Mouse (Mus musculus): ENCODE data around the gene Colgalt1. TPM values are rescaled to one million over a fixed set of nuclear protein-coding genes. Genes with fewer than 3 reads are reported as not detected.

The Colgalt1 gene
- 10 to 100 TPM; 43.3 to 52.2 TPM for total RNA-seq (2023)

GRCm38 (mm10) chr8:71610822-71611651, at the start of gene Colgalt1:
Colgalt1 (plus strand) TSS chr8:71610998.

GRCm38 (mm10) chr8:71566501-71566900, 44.3 kb upstream of the Colgalt1 start, which contains the start of gene Nxnl1:
Nxnl1 (minus strand) TSS chr8:71566601.

GRCm38 (mm10) chr8:71568387-71568937, 42.3 kb upstream of the Colgalt1 start, which contains the start of gene Slc27a1:
Slc27a1 (plus strand) TSS chr8:71568882.

GRCm38 (mm10) chr8:71591471-71592373, 19.1 kb upstream of the Colgalt1 start, which contains the start of gene Pgls:
Pgls (plus strand) TSS chr8:71592176.

GRCm38 (mm10) chr8:71597451-71597850, 13.3 kb upstream of the Colgalt1 start, which contains the start of gene Fam129c:
Fam129c (plus strand) TSS chr8:71597648.

GRCm38 (mm10) chr8:71671549-71671965, 60.8 kb downstream of the Colgalt1 start, which contains the start of gene Unc13a:
Unc13a (minus strand) TSS chr8:71671757.

Other genes with a start within 250 kb of the Colgalt1 start
- gene Use1, start 244.2 kb upstream of the Colgalt1 start, total RNA-seq (2023), result 100 to 1,000 TPM; 150 to 156 TPM
- 10 to 100 TPM; 17.1 to 18.6 TPM for gene Ocel1, start 239.7 kb upstream of the Colgalt1 start, total RNA-seq (2023)
- gene Nr2f6, start 229.0 kb upstream of the Colgalt1 start, total RNA-seq (2023), result 1 to 10 TPM; 7.7 to 8.6 TPM
- under 1 TPM; 0.18 to 0.49 TPM for gene Ushbp1, start 215.2 kb upstream of the Colgalt1 start, total RNA-seq (2023)
- gene Babam1, start 214.1 kb upstream of the Colgalt1 start, total RNA-seq (2023), result 10 to 100 TPM; 65.8 to 76.1 TPM
- 10 to 100 TPM; 15.9 to 17.0 TPM for gene Ankle1, start 205.0 kb upstream of the Colgalt1 start, total RNA-seq (2023)
- gene Abhd8, start 147.3 kb upstream of the Colgalt1 start, total RNA-seq (2023), result 1 to 10 TPM; 4.3 to 6.3 TPM
- gene Mrpl34, start 146.0 kb upstream of the Colgalt1 start, total RNA-seq (2023), result 10 to 100 TPM; 28.3 to 34.8 TPM
- 10 to 100 TPM; 78.4 to 85.3 TPM for gene Dda1, start 141.8 kb upstream of the Colgalt1 start, total RNA-seq (2023)
- gene Ano8, start 125.0 kb upstream of the Colgalt1 start, total RNA-seq (2023), result 1 to 10 TPM; 3.7 to 5.7 TPM
- 10 to 100 TPM; 10.3 to 11.8 TPM for gene Gtpbp3, start 122.9 kb upstream of the Colgalt1 start, total RNA-seq (2023)
- 1 to 10 TPM in 1 of 2 experiments, under 1 TPM in 1; 0.68 to 1.6 TPM for gene Plvap, start 99.2 kb upstream of the Colgalt1 start, total RNA-seq (2023)
- not detected for gene Ccdc194, start 85.3 kb upstream of the Colgalt1 start, total RNA-seq (2023)
- 10 to 100 TPM; 17.2 to 21.1 TPM for gene Bst2, start 73.5 kb upstream of the Colgalt1 start, total RNA-seq (2023)
- gene Mvb12a, start 68.1 kb upstream of the Colgalt1 start, total RNA-seq (2023), result 10 to 100 TPM; 24.6 to 35.1 TPM
- gene Tmem221, start 52.1 kb upstream of the Colgalt1 start, total RNA-seq (2023), result under 1 TPM in 1 of 2 experiments, not detected in 1; 0.31 TPM
- not detected for gene Nxnl1, start 44.4 kb upstream of the Colgalt1 start, total RNA-seq (2023)
- gene Slc27a1, start 42.1 kb upstream of the Colgalt1 start, total RNA-seq (2023), result 1 to 10 TPM; 1.5 to 1.7 TPM
- gene Pgls, start 18.8 kb upstream of the Colgalt1 start, total RNA-seq (2023), result 10 to 100 TPM; 92.3 to 98.2 TPM
- 10 to 100 TPM in 1 of 2 experiments, 1 to 10 TPM in 1; 5.1 to 14.5 TPM for gene Fam129c, start 13.3 kb upstream of the Colgalt1 start, total RNA-seq (2023)
- under 1 TPM; 0.11 to 0.26 TPM for gene Unc13a, start 60.8 kb downstream of the Colgalt1 start, total RNA-seq (2023)
- gene Jak3, start 65.3 kb downstream of the Colgalt1 start, total RNA-seq (2023), result 10 to 100 TPM; 14.9 to 15.9 TPM
- 1 to 10 TPM; 5.7 to 8.3 TPM for gene Insl3, start 78.2 kb downstream of the Colgalt1 start, total RNA-seq (2023)
- gene B3gnt3, start 90.8 kb downstream of the Colgalt1 start, total RNA-seq (2023), result under 1 TPM in 1 of 2 experiments, not detected in 1; 0.16 TPM
- 10 to 100 TPM; 41.8 to 52.1 TPM for gene Fcho1, start 114.7 kb downstream of the Colgalt1 start, total RNA-seq (2023)